Mouse (Mus musculus): ENCODE measurements at regions not wholly inside any gene's neighbourhood (a gene's known extent, or its start where the extent isn't known, plus 50 kb on each side); places are given as distances from the start of the nearest gene placed in this dataset.
A peak's percentile ranks its signal among the peaks of the same experiment; 100 is the strongest.

DNA sequence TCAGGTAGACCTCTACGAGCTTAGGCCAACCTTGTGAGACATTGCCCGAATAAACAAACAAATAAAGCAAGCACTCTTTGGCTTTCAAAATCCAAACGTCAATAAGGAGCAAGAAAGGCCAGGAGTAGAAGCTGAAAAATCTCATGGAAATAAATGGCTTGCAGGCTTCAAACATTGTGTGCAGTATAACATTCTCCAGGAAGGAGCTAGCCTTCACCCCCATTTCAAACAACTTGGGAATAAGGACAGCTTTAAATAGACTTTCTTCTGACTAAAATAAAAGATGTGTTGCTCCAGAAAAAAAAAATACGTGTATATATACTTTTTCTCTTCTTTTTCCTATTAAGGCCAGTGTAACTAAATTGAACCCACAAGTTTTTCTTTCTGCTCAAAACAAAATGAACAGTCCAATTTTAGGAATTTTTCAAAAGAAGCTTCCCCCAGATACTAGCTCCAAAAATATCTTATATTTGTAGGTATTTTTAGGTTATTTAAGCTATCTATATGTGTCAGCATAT is 196.2 kb upstream of the Arpp21 start:
- no peak for DNase-seq (ENCODE audit: low spot score in 2 of 2)

- no peak for DNase-seq (ENCODE audit: low spot score in 2 of 2)
Observed at GRCm38 (mm10) chr9:112429196-112429595, 193.5 kb upstream of the Arpp21 start.

DNA sequence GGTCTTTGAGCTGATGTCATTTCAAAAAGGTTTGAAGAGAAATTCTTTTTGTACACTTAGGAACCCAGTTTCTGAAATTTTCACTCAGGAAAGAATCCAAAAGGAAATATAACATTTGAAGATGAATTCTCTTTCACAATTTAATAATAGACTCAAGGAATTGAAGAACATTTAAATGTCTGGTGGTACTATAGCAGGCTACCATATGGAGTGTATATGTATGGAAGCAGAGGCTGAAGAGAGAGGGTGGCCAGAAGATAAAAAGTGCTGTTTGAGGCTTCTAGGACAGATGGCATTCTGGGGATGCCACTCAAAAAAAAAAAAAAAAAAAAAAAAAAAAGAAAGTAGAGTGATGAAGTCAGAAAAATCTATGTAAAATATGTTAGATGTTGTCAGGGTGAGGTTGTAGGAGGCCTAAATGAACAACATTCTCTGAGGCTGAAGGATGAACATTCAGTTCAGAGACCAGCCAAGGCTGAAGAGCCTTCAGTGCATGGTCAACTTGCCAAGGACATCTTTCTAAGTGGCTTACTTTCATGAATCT is 170.1 kb upstream of the Arpp21 start:
- no peak for DNase-seq (ENCODE audit: low spot score in 2 of 2)

GRCm38 (mm10) chr9:112370746-112371145 is 135.0 kb upstream of the Arpp21 start:
- DNase-seq (ENCODE audit: low spot score in 2 of 2): no peak

- DNase-seq (ENCODE audit: low spot score in 2 of 2): no peak
Observed at GRCm38 (mm10) chr9:112367291-112367690, 131.6 kb upstream of the Arpp21 start.

GRCm38 (mm10) chr9:112361355-112361754 is 125.6 kb upstream of the Arpp21 start:
- no peak for DNase-seq (ENCODE audit: low spot score in 2 of 2)

DNA sequence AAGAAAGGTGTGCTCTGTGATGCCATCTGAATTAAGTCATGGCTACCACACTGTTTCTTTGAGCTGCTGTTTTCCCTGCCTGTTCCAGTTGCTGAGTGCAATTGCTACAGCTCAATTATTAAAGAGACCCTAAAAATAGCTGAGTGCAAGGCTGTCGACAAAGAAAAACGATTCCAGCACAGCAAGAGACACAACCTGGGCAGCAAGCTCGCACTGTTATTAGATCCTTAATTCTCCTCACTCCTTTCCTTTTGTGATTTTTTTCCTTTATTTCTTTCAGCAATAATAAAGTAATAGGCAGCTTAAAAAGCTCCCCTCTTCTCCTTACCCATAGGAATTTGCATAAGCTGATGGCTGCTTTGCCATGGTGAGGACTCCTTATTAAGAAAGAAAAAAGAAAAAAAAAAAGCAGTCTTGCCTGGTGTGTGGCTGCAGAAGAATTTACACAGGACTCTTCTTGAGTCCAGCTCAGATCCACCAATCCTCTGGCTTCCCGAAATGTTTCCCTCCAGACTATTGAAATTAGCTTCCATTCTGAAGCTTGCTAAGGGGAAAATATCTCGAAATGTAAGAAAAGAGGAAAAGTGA is 123.1 kb upstream of the Arpp21 start:
- no peak for DNase-seq (ENCODE audit: low spot score in 2 of 2)

DNA sequence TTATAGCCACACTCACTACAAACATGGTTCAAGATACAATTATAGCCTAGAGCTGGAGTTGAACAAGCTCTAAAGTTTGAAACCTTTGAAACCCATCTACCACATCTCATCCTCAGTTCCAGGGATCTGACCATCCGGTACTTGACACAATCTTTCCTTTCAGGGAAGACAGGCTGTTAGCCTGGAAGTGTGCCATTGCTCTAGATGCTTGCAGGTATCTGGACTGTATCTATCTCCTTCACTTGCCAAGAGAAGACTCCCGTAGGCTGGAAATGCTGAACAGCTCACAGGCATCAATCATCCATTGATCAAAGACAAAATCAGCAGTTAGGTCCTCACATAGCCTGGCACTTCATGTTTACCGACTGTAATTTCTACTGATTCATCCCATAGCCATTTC is 117.5 kb upstream of the Arpp21 start:
- no peak for DNase-seq (ENCODE audit: low spot score in 2 of 2)

DNA sequence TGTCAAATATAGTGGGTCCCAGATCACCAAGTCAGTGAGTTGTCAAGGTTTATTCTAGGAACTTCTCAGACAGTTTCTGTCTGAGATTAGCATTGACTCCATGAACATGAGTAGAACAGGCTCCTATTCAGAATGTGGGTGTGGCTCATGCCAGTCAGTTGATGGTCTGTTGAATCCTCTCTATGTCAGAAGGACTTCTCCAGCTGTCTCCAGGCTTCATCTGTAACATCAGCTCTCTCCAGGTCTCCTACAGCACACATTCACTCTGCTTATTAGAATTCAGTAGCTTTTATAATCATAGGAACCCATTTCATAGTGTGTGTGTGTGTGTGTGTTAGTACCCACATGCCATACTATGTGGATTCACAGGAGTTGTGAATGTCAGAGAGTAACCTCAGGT is 113.2 kb upstream of the Arpp21 start:
- no peak for DNase-seq (ENCODE audit: low spot score in 2 of 2)

- DNase-seq (ENCODE audit: low spot score in 2 of 2): no peak
Observed at GRCm38 (mm10) chr9:112344792-112345191, 109.1 kb upstream of the Arpp21 start.

- DNase-seq (ENCODE audit: low spot score in 2 of 2): no peak
Observed at GRCm38 (mm10) chr9:112340363-112340762, 104.6 kb upstream of the Arpp21 start.

GRCm38 (mm10) chr9:112320016-112320415 is 84.3 kb upstream of the Arpp21 start:
- DNase-seq (ENCODE audit: low spot score in 2 of 2): no peak

GRCm38 (mm10) chr9:112308950-112309349 is 73.2 kb upstream of the Arpp21 start:
- no peak for DNase-seq (ENCODE audit: low spot score in 2 of 2)

DNA sequence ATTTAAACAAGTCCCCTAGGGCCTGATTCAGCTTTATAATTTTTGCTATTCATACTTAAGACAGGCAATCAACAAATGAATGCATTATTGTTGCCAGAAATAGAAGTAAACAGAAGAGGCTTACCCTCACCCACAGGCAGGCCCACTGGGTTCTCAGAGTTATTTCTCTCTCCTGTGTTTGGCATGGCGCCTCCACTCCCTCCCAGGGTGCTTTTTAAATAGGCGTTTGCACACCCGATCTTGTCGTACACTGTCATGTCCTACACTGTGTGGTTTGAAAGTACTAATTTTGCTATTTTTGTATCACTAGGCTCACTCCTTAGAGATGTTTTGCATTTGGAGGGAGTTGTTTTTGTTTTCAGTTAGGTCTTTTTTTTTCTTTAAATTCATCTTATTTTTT is 72.1 kb upstream of the Arpp21 start:
- peak; percentile 29 to 32 for DNase-seq (ENCODE audit: low spot score in 2 of 2)

- DNase-seq (ENCODE audit: low spot score in 2 of 2): no peak
Observed at GRCm38 (mm10) chr9:112291875-112292274, 56.1 kb upstream of the Arpp21 start.
